Mouse (Mus musculus) embryonic fibroblast, embryonic 13.5 days (primary cell): ENCODE measurements at regions not wholly inside any gene's neighbourhood (a gene's known extent, or its start where the extent isn't known, plus 50 kb on each side); places are given as distances from the start of the nearest gene placed in this dataset.

Source experiments
- CTCF ChIP-seq: IDR thresholded peaks from 2 replicates; pipeline ENCODE4 v1.5.1; 2011; ENCODE audit warnings: mild to moderate bottlenecking, control low read depth, low read length, moderate library complexity, borderline replicate concordance; ENCODE audit not compliant: insufficient read depth
- POLR2A ChIP-seq: IDR thresholded peaks from 2 replicates; pipeline ENCODE4 v1.6.1; 2011; ENCODE audit warnings: low read depth, mild to moderate bottlenecking, control low read depth, low read length, moderate library complexity

- no peak for TF ChIP-seq CTCF
- TF ChIP-seq POLR2A, result no peak
Measured at GRCm38 (mm10) chr15:31113216-31113615, 110.9 kb upstream of the Dap start.
